Mouse (Mus musculus): ENCODE measurements around the gene Fut4. TPM values are rescaled to one million over a fixed set of nuclear protein-coding genes. Genes with fewer than 3 reads are reported as not detected.
A peak's percentile ranks its signal among the peaks of the same experiment; 100 is the strongest.

Gene Fut4
- polyA plus RNA-seq (2014; fragmentation: Nextera tagmentation; extraction: Ambion mirVana), result 1.5 and 1.9 TPM in 2 replicates

GRCm38 (mm10) chr9:14752001-14752522 lies at the start of gene Fut4:
TSS of gene Fut4 (minus strand) at chr9:14752393.
- under 1% methylated on average over 24 of the region's 28 CpGs for WGBS

DNA sequence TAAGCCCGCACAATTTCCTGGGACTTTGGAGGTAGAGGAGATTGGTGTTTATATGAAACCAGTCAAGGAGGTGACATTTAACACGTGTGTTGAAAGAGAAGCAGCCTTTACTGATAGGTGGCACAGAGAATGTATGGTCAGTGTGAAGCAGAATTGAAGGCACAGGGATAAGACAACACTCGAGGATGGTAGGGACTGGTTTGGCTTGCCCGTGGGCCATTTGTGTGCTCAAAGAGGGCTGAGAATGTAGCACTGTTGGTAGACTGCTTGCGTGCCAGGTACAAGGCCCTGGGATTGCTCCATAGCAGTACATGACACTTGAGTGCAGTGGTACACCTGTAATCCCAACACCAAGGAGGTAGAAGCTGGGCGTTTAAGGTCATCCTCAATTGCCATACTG lies 35.2 kb upstream of the Fut4 start:
- ATAC-seq (replicated peaks; ENCODE audit: low FRiP score) (no peak), DNase-seq (ENCODE audit: low spot score) (no peak)
- no peaks in the 10 kb centered on the region for H3K4me1 ChIP-seq (replicated peaks; ENCODE audit: control insufficient read depth, insufficient read depth, low read length)
- no peak overlapping the region for H3K9ac ChIP-seq (ENCODE audit: low read length)
- H3K4me2 ChIP-seq (ENCODE audit: low read depth, low read length, severe bottlenecking), result no peak overlapping the region
- H3K4me3 ChIP-seq (ENCODE audit: low read depth, low read length), result no peak overlapping the region
- no peak overlapping the region for H3K27ac ChIP-seq (ENCODE audit: low read depth, low read length)
- 94% methylated on average over 6 of the region's 6 CpGs for WGBS
- no peaks in the 10 kb centered on the region for H3K9me3 ChIP-seq (ENCODE audit: control insufficient read depth, low read length)
- peaks cover 3% of the 10 kb centered on the region; the same call in 1 of the 2 replicates for H3K36me3 ChIP-seq (ENCODE audit: control insufficient read depth, insufficient read depth, low read length)
- no peaks in the 10 kb centered on the region for H3K27me3 ChIP-seq (ENCODE audit: control insufficient read depth, insufficient read depth, low read length)

More at GRCm38 (mm10) chr9:14752001-14752522, at the start of gene Fut4:
- DNase-seq (ENCODE audit: low spot score) (peak; percentile 68), ATAC-seq (replicated peaks; ENCODE audit: low FRiP score) (peak; percentile 79)
- H3K27me3 ChIP-seq (ENCODE audit: control insufficient read depth, insufficient read depth, low read length), result peaks cover 12% of the 10 kb centered on the region
- peak within 1 kb of the TSS; percentile 51 for H3K4me3 ChIP-seq (ENCODE audit: low read depth, low read length)
- peaks cover 5% of the 10 kb centered on the region; the same call in 1 of the 2 replicates for H3K4me1 ChIP-seq (replicated peaks; ENCODE audit: control insufficient read depth, insufficient read depth, low read length)
- no peaks in the 10 kb centered on the region for H3K9me3 ChIP-seq (ENCODE audit: control insufficient read depth, low read length)
- peak within 1 kb of the TSS; percentile 56 for H3K9ac ChIP-seq (ENCODE audit: low read length)
- H3K27ac ChIP-seq (ENCODE audit: low read depth, low read length), result no peak within 1 kb of the TSS
- H3K4me2 ChIP-seq (ENCODE audit: low read depth, low read length, severe bottlenecking), result peak within 1 kb of the TSS; percentile 95
- no peaks in the 10 kb centered on the region for H3K36me3 ChIP-seq (ENCODE audit: control insufficient read depth, insufficient read depth, low read length)

GRCm38 (mm10) chr9:14784039-14785002 lies 32.1 kb upstream of the Fut4 start, which contains the start of the genes Mre11a and Ankrd49:
TSS of gene Mre11a (plus strand) at chr9:14784654.
TSS of gene Ankrd49 (minus strand) at chr9:14784856.
- Histone ChIP-seq H3K4me3 (ENCODE audit: low read depth, low read length) (peak within 1 kb of the TSS; percentile 76), H3K9me3 (ENCODE audit: control insufficient read depth, low read length) (no peaks in the 10 kb centered on the region), H3K27me3 (ENCODE audit: control insufficient read depth, insufficient read depth, low read length) (no peaks in the 10 kb centered on the region), H3K27ac (ENCODE audit: low read depth, low read length) (peak within 1 kb of the TSS; percentile 89), H3K4me2 (ENCODE audit: low read depth, low read length, severe bottlenecking) (peak within 1 kb of the TSS; percentile 80), H3K4me1 (replicated peaks; ENCODE audit: control insufficient read depth, insufficient read depth, low read length) (no peaks in the 10 kb centered on the region), H3K9ac (ENCODE audit: low read length) (peak within 1 kb of the TSS; percentile 87), H3K36me3 (ENCODE audit: control insufficient read depth, insufficient read depth, low read length) (peaks cover 3% of the 10 kb centered on the region; the same call in 1 of the 2 replicates)
- peak; percentile 94 for DNase-seq (ENCODE audit: low spot score)
- ATAC-seq (replicated peaks; ENCODE audit: low FRiP score), result peak; percentile 99
- WGBS, result under 1% methylated on average over 62 of the region's 62 CpGs

DNA sequence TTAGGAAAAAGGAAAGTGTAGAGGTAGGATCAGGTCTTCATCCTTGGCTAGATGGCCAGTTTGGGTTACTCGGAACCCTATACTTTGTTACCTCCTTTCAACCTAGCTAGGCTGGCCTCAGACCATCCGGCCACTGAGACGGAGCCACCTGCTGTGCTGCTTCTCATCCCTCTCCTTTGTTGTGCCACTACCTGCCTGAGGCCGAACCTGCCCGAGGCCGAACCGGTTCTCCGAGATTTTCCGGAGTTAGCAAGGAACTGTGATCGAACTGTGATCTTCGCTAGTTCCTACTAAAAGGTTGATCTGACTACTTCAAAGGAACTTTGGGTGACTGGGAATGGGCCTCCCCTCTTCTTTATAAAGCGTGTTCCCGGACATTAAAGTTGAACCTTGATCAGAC lies 26.1 kb upstream of the Fut4 start:
- 41% methylated on average over 13 of the region's 13 CpGs for WGBS
- no peak overlapping the region for H3K4me3 ChIP-seq (ENCODE audit: low read depth, low read length)

DNA sequence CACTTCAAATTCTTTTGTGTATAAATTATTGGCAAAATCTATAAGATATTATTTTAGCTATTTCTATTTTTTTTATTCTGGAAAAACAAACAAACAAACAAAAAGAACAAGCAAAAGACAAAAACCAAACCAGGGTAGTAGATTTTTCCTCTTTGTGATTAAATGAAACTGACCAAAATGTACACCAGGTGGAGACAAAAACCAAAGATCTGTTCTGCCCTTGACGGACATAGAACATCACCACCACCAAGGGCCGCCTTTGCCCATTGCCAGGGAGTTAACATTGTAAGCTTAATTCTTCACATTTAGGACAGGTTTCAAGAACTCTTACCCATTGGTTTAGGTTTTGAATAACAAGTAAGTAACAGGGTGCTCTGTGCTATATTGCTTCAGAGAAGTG lies 21.6 kb upstream of the Fut4 start:
- Histone ChIP-seq H3K27ac (ENCODE audit: low read depth, low read length) (no peak overlapping the region), H3K4me1 (replicated peaks; ENCODE audit: control insufficient read depth, insufficient read depth, low read length) (no peaks in the 10 kb centered on the region), H3K27me3 (ENCODE audit: control insufficient read depth, insufficient read depth, low read length) (no peaks in the 10 kb centered on the region), H3K36me3 (ENCODE audit: control insufficient read depth, insufficient read depth, low read length) (no peaks in the 10 kb centered on the region), H3K4me2 (ENCODE audit: low read depth, low read length, severe bottlenecking) (no peak overlapping the region), H3K9me3 (ENCODE audit: control insufficient read depth, low read length) (no peaks in the 10 kb centered on the region), H3K4me3 (ENCODE audit: low read depth, low read length) (no peak overlapping the region), H3K9ac (ENCODE audit: low read length) (no peak overlapping the region)
- ATAC-seq (replicated peaks; ENCODE audit: low FRiP score), result no peak
- DNase-seq (ENCODE audit: low spot score), result no peak
- WGBS, result 55% methylated on average over 2 of the region's 2 CpGs

More for the DNA sequence above, 26.1 kb upstream of the Fut4 start:
- Histone ChIP-seq H3K27me3 (ENCODE audit: control insufficient read depth, insufficient read depth, low read length) (no peaks in the 10 kb centered on the region), H3K4me2 (ENCODE audit: low read depth, low read length, severe bottlenecking) (no peak overlapping the region), H3K36me3 (ENCODE audit: control insufficient read depth, insufficient read depth, low read length) (peaks cover 3% of the 10 kb centered on the region; the same call in 1 of the 2 replicates), H3K9ac (ENCODE audit: low read length) (no peak overlapping the region), H3K4me1 (replicated peaks; ENCODE audit: control insufficient read depth, insufficient read depth, low read length) (no peaks in the 10 kb centered on the region), H3K9me3 (ENCODE audit: control insufficient read depth, low read length) (no peaks in the 10 kb centered on the region), H3K27ac (ENCODE audit: low read depth, low read length) (no peak overlapping the region)
- ATAC-seq (replicated peaks; ENCODE audit: low FRiP score) (no peak), DNase-seq (ENCODE audit: low spot score) (no peak)

DNA sequence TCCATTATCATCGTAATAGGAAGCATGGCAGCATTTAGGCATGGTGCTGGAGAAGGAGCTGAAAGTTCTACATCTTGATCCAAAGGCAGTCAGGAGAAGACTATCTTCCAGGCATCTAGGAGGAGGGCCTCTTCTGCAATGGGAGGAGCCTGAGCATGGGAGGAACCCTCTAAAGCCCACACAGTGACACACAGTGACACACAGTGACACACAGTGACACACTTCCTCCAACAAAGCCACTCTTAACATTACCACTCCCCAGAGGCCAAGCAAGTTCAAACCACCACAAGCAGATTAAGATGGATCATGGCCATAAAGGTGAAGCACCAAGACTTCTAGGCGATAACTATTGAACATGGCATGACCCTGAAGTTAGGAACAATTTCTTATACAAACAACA lies 19.9 kb upstream of the Fut4 start:
- Histone ChIP-seq H3K9me3 (ENCODE audit: control insufficient read depth, low read length) (no peaks in the 10 kb centered on the region), H3K27ac (ENCODE audit: low read depth, low read length) (no peak overlapping the region), H3K9ac (ENCODE audit: low read length) (no peak overlapping the region), H3K4me3 (ENCODE audit: low read depth, low read length) (no peak overlapping the region), H3K4me2 (ENCODE audit: low read depth, low read length, severe bottlenecking) (no peak overlapping the region), H3K36me3 (ENCODE audit: control insufficient read depth, insufficient read depth, low read length) (no peaks in the 10 kb centered on the region), H3K4me1 (replicated peaks; ENCODE audit: control insufficient read depth, insufficient read depth, low read length) (no peaks in the 10 kb centered on the region), H3K27me3 (ENCODE audit: control insufficient read depth, insufficient read depth, low read length) (no peaks in the 10 kb centered on the region)
- DNase-seq (ENCODE audit: low spot score), result no peak
- WGBS, result 87% methylated on average over 2 of the region's 2 CpGs
- ATAC-seq (replicated peaks; ENCODE audit: low FRiP score), result no peak

DNA sequence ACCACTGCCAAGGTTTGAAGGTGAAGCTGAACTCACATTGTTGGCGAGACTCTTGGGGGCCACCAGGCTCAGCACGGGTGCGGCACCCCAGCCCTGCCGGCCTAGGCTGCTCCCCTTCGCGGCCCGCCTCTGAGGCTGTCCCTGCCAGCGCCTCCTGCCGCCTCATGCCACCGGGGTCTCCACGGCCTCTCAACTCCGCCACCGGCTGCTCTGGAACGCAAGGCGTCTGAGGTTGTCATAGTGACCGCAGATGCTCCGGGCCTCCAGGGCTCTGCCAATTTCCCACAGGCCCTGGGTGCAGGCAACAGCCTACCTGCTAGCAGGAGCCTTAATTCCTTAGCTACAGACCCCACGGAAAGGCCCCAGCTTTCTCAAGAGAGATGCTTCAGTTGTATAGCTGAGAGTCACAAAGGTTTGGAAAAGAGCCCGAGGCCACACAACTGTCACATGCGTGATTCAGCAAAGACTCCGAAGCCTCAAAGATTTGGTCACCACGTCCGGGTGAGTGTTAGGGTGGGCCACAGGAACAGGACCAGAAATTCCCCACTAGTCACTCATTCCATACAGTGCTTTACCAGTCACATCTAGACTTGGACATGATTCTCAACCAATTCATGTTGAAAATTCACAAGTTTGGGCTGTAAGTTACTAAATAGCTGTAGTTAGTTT lies 18.7 kb upstream of the Fut4 start, which contains the start of gene 1700012B09Rik:
TSS of gene 1700012B09Rik (minus strand) at position 228 of the 669 bp plus-strand sequence.
- no peak within 1 kb of the TSS for H3K27ac ChIP-seq (ENCODE audit: low read depth, low read length)
- no peaks in the 10 kb centered on the region for H3K9me3 ChIP-seq (ENCODE audit: control insufficient read depth, low read length)
- H3K4me2 ChIP-seq (ENCODE audit: low read depth, low read length, severe bottlenecking), result peak within 1 kb of the TSS; percentile 31
- ATAC-seq (replicated peaks; ENCODE audit: low FRiP score), result peak; percentile 65; the same call in 1 of the 2 replicates
- peak; percentile 69 for DNase-seq (ENCODE audit: low spot score)
- H3K27me3 ChIP-seq (ENCODE audit: control insufficient read depth, insufficient read depth, low read length), result no peaks in the 10 kb centered on the region
- WGBS, result 19% methylated on average over 23 of the region's 23 CpGs
- no peaks in the 10 kb centered on the region for H3K4me1 ChIP-seq (replicated peaks; ENCODE audit: control insufficient read depth, insufficient read depth, low read length)
- no peak within 1 kb of the TSS for H3K9ac ChIP-seq (ENCODE audit: low read length)
- no peak within 1 kb of the TSS for H3K4me3 ChIP-seq (ENCODE audit: low read depth, low read length)
- H3K36me3 ChIP-seq (ENCODE audit: control insufficient read depth, insufficient read depth, low read length), result no peaks in the 10 kb centered on the region

DNA sequence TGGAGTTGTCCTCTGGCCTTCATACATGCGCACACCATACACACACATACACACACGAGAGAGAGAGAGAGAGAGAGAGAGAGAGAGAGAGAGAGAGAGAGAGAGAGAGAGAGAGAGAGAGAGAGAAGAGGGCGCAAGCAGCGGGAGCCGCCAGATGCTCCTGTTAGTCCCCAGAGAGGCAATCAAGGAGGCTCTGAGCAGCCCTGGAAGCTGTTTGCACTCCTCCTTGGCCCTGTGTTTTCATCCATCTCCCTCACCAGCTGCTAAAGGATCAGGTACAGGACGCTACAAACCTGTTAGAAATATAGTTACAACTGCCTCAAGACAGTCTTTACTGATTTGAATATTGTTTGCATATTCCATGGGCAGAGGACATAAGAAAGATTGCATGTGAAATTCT lies 17.6 kb upstream of the Fut4 start:
- Histone ChIP-seq H3K27me3 (ENCODE audit: control insufficient read depth, insufficient read depth, low read length) (no peaks in the 10 kb centered on the region), H3K27ac (ENCODE audit: low read depth, low read length) (no peak overlapping the region), H3K4me2 (ENCODE audit: low read depth, low read length, severe bottlenecking) (no peak overlapping the region), H3K36me3 (ENCODE audit: control insufficient read depth, insufficient read depth, low read length) (no peaks in the 10 kb centered on the region), H3K9ac (ENCODE audit: low read length) (no peak overlapping the region), H3K4me3 (ENCODE audit: low read depth, low read length) (no peak overlapping the region), H3K4me1 (replicated peaks; ENCODE audit: control insufficient read depth, insufficient read depth, low read length) (no peaks in the 10 kb centered on the region), H3K9me3 (ENCODE audit: control insufficient read depth, low read length) (no peaks in the 10 kb centered on the region)
- no peak for DNase-seq (ENCODE audit: low spot score)
- 67% methylated on average over 6 of the region's 6 CpGs for WGBS
- no peak for ATAC-seq (replicated peaks; ENCODE audit: low FRiP score)

All from forebrain, embryonic 11.5 days (tissue).